Mouse (Mus musculus) cerebellum, adult 18-20 months (tissue): Measurements from ENCODE around the gene Zbtb8os.

ENCODE experiments used
- DNase-seq, 2 experiments: peaks; one replicate each; pipeline ENCODE4 v3.0.0; 2021

Zbtb8os gene

DNA sequence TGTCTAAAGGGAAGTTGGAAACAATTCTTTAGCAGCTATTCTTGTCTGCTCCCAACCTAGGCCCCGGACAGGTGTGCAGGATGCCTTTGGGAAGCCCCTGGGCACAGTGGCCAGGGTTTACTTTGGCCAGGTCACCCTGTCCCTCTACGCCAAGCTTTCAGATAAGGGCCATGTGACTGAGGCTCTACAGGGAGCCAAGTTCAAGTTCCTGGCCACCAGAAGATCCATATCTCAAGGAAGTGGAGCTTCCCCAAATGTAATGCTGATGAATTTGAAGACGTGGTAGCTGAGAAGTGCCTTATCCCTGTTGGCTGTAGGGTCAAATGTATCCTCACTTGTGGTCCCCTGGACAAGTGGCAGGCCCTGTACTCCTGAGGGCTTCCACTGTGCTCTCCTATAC lies 44.3 kb downstream of the Zbtb8os start:
- DNase-seq = no peak

DNA sequence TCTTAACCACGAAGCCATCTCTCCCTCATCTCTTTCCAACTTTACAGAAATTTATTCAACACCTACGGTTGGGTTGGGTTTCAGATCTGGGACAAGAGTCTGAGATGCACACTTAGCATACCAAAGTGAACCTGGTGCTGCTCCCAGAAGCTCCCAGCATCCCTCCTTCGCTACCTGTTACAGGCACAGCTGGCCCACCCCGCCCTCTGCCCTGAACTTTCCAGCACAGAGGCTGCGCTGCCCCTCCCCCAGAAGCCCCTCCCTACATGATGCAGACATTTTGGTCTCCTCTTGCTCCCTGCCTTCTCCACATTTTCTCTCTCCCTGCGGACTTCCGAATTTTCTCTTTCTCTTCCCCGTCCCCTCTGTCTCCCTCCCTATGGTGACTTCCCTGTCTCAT lies 45.7 kb downstream of the Zbtb8os start:
- DNase-seq = no peak

DNA sequence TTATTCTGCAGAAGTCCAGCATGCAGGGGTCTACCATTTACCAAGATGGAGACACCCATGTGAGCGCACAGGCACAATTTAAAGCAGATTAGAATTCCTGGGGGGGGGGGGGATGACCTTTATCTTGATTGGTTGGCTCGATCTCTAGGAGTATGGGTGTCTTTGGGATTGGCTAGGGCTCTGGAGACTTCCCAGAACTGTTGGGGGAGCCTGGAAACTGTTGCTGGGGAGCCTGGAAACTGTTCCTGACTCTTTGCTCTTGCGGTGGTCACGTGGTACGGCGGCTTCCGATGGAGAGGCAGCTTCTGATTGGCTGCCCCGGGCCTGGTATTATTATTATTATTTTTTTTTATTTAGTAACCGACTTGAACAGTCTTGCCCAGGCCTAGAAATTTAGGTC lies 46.5 kb downstream of the Zbtb8os start:
- DNase-seq = no peak

DNA sequence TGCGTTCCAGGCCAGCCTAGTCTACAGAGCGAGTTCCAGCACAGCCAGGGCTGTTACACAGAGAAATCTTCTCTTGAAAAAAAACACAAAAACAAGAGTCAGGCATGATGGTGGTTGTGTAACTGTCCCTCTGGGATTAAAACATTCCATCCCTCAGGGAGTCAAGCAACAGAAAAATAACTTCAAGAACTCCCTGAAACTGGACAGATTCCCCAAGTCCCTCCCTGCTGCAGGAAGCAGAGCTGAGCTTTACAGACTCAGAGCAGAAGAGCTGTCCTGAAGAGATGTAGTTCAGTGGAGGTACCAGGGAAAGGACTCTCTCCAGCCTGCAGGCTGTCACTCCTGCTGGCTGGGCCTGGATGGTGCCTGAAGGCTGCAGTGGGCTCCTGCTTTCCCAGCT lies 47.0 kb downstream of the Zbtb8os start:
- no peak for DNase-seq

DNA sequence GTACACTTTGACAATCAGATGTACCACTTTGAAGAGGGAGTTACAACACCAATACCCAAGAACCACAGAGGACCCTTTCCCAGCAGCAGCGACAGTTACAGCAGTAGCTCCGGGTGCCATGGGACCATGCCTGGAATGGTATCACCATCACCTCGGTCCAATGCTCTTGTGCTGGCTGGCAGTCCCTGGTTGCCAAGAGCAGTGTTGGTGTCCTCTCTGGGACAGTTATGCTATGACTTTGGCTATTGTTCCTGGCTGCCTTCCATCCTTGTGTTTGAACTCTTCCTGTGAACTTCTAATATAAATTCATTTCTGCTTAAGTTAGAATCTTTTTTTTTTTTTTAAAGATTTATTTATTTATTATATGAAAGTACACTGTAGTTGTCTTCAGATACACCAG lies 48.1 kb downstream of the Zbtb8os start:
- no peak for DNase-seq

DNA sequence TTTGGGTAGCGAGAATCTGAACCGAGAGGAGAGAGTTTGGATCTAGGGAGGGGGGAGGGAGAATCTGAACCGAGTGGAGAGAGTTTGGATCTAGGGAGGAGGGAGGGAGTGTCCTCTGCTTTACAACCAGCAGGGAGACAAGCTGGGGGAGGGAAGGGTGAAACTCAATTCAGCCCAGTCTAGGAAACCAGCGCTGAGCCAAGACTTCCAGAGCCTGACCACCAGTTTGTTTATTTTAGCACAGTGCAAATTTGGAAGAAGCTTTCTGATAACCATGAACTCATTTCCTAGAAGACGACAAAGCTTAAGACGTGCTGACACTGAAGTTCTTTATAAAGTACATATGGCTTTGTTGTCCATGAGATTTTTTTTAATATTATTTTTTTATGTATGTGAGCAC lies 48.9 kb downstream of the Zbtb8os start:
- DNase-seq = no peak

DNA sequence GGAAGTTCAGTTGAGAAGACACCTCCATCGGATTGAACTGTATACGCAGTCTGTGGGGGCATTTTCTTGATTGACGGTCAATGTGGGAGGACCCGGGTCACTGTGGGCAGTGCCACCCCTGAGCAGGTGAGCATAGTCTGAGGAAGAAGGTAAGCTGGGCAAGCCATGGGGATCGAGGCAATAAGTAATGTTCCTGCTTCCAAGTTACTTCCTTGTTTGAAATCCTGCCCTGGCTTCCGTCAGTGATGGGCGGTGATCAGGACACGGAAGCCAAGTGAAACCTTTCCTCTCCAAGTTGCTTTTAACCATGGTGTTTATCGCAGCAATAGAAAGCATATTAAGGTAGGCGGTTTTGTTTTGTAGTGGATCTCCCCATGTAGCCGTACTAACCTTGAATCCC lies 50.2 kb downstream of the Zbtb8os start:
- DNase-seq = no peak

DNA sequence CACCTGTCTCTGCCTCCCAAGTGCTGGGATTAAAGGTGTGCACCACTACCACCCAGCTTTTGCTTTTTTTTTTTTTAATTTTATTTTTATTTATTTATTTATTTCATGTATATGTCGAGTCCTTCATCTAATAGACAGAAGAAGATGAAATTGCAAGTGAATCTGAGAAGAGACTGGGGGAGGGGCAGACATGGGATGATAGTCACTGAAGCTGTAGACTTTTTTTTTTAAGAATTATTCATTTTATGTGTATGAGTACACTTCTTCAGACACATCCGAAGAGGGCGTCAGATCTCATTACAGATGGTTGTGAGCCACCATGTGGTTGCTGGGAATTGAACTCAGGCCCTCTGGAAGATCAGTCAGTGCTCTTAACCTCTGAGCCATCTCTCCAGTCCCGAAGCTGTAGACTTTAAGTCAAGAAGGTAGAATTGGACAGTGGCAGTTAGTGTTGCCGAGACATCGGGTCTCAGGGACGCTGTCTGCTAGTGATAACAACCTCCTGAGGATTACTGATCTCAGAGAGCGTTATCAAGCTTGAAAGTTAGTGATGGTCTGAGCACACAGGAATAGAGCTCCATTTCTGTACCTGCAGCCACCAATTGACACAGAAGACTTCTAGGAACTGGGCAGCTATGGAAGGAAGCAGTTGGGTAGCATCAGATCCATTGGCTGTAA lies 50.9 kb downstream of the Zbtb8os start:
- no peak for DNase-seq

DNA sequence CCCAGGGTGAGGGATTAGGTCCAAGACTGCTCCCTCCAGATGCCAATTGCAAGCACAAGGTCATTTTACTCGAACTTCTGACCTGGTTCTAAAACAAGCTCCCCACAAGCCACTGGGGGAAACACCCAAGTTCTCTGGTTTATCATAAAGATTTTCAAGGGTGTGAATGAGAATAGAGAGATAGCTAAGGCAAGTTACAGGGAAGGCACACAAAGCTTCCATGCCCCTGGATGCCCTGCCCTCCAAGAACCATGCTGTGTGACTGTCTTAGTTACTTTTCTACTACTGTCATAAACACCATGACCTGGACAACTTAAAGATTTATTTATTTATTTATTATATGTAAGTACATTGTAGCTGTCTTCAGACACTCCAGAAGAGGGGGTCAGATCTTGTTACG lies 51.5 kb downstream of the Zbtb8os start:
- DNase-seq = no peak

DNA sequence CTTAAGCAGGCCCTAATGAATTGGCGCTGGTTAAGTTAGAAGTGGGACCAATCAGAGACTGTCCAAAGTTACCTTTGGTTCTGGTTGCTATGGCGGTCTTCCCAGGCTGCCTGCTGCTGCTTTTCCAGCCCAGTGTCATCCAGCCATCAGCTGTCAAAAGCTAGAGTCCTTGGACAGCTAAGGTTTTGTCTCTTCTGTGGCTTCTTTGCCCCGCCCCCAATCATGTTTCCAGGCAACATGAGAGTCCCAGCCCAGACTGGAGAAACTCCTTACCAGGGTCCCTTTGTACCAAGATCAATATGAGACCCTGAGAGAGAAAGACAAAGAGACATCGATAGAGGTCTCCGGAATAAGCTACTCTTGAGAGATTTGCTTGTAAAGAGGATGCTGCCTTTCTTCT lies 52.9 kb downstream of the Zbtb8os start:
- DNase-seq = no peak

DNA sequence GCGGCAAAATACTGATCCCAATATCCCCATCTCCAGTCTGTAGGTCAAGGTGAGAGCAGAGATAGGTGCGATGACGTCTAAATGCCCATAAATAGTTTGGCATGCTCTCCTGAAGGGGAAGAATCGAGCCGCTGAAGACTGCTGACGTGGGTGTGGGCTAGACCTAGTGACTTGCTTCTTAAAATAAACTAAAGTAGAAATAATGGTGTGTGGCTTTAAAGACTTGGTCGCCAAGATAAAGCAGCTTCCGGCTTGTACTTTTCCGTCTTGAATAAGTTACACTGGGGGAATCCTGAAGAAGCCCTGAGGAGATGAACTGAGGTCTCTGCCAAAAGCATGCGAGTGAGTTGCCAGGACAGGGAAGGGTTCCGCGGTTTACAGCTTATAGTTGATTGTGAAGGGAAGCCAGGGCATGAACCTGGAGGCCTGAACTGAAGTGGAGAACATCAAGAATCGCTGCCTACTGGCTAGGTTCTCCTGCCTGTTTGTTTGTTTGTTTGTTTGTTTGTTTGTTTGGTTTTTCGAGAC lies 54.8 kb downstream of the Zbtb8os start:
- DNase-seq = no peak

DNA sequence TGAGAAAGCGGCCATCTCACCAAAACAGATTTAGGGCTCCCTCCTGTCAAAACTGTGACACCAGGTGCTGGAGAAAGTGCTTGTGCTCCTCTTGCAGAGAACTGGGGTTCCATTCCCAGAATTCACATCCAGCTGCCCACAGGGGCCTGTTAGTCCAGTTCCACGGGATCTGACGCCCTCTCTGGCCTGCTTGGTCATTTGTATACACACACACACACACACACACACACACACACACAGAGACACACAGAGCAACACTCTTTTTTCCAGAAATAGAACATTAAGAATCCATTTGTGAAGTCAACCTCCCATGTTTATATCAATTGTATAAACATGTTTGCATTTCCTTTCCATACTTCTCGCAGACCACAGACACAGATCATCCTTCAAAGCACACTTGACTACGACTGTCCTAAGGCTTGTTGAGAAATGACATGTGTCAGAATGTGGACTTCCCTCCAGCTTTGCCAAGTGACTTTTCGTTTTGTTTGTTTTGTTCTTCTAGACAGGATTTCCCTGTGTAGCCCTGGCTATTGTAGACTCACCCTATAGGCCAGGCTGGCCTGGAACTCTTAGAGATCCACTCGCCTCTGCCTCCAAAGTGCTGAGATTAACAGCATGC lies 55.6 kb downstream of the Zbtb8os start:
- no peak for DNase-seq

DNA sequence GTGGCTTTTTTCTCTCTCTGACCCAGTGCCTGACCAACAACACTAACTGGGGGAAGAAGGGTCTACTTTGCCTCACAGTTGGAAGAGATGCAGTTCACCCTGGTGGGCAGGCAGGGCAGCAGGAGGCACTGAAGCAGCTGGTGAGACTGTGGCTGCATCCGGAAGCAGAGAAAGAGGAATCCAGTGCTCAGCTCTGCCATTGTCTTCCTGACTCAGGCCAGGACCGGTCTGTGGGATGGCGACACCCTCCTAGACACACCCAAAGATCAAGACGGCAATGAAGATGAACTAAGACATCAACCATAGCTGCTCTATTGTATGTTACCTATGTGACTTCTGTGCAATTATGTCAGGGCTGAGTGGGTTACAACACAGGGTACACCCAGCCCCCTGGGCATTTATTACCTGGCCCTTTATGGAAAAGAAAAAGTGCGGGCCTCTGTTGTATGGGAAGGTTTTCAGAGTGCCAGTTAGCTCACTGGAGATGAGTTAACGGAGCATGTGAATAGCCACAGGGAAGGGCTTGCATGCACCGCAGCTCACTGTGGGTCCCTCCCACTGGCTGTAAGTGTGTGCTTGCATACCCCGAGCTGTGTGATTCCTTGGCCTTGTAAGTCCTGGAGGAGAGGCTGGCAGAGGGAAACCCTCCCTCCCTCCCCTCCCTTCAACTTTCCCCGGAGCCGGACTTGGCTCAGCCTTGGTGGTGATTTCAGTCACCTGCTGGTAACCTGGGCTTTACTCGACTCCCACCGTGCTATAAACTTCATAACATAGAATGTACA lies 58.8 kb downstream of the Zbtb8os start:
- DNase-seq = no peak

DNA sequence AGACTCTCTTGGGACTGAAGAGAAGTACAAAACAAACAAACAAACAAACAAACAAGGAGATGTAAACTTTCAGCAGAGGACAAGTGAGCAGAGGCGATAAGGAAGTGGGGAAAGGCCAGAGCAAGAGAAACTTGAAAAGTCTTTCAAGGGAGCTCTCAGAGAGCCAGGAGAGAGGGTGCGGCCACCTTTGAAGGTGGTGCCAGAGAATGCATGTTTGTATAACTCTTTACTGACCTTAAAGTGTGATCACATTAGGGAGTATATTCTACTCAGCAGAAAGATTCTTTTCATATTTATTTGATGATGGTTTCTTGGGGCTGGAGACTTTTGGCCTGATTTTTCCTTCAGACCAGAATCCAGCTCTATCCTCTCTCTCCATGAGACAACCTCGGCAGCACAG lies 61.5 kb downstream of the Zbtb8os start:
- no peak for DNase-seq

DNA sequence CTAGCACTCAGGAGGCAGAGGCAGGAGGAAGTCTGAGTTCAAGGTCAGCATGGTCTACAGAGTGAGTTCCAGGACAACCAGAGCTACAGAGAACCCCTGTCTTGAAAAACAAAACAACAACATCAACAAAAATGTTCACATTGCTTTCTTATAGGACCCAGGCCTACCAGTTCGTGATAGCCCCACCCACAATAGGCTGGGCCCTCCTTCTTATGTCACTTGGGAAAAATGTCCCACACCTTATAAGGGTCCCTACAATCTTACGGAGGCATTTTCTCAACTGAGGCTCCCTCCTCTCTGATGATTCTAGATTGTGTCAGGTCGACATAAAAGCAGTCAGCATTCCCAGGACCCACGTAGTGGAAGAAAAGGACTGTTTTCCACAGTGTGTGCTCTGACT lies 64.3 kb downstream of the Zbtb8os start:
- no peak for DNase-seq
